Mouse (Mus musculus) MN1 (cell line): ENCODE results near the gene Tvp23b.

ENCODE experiments used
- DNase-seq: peaks from one replicate; pipeline ENCODE4 v3.0.0-alpha.2; 2016; ENCODE audit warnings: low spot score

The Tvp23b gene

GRCm38 (mm10) chr11:62901699-62902323, 22.6 kb downstream of the Tvp23b start:
- DNase-seq, result peak; percentile 82

- peak; percentile 58 for DNase-seq
These were observed 24.7 kb downstream of the Tvp23b start for GRCm38 (mm10) chr11:62903871-62904495.

DNA sequence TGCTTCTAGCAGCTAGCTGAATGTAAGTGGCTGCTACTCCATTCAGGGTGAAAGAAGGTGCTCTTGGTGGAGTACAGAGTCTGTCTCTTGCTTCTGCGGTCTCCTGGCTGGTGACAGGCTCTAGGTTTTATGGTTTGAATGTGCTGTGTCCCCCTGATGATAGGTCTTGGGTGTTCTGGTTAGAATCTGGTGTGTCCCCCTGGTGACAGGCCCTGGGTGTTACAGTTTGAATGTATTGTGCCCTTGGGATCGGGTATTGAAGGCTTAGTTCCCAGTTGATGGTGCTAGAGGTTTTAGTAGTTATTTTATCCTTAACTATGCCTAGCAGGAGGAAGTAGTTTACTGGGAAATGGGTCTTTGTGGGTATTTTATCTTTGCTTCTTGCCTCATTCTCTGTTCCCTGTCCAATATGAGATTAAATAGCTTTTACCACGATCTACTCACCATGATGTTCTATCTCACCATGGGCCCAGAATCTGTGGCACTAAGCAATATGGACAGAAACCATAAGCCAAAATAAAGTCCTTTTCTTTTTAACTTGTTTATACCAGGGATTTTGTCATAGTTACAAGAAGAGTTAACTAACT, 30.6 kb downstream of the Tvp23b start:
- DNase-seq, result no peak

DNA sequence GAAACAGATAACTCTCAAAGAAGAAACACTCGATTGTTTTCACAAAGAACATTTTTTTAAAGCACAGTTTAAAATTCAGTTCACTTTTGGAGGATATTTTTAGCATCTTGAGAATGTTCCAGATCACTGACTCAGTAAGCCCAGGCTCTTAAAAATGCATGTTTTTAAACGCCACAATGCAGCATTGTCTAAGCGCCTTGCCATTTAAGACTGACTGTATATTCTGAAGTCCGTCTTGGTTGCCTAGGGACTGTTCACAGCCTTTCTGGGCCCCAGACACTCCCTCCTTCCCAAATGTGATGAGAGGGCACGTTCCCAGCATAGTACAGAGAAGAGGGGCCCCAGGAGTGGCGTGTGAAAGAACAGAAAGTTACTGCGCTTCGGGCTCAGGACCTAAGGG, 32.1 kb downstream of the Tvp23b start:
- DNase-seq, result no peak

GRCm38 (mm10) chr11:62913141-62913540, 33.9 kb downstream of the Tvp23b start:
- DNase-seq, result no peak

DNA sequence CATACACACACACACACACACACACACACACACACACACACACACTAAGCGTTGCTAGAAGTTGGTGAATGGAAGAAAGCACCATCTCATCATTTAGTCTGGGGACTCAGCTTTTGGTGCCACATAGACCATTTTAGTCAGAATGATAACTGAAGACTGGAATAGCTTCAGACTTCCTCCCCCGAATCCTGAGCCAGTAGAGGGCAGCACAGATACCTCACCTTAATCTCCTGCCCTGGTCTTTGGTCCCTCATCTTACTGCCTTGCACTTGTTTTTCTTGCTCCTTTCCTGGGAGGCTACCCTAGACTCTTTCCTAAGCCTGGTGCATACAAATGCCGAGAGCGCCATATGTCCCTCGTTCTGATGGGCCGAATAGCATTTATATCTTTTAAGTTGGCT, 35.3 kb downstream of the Tvp23b start:
- no peak for DNase-seq

DNA sequence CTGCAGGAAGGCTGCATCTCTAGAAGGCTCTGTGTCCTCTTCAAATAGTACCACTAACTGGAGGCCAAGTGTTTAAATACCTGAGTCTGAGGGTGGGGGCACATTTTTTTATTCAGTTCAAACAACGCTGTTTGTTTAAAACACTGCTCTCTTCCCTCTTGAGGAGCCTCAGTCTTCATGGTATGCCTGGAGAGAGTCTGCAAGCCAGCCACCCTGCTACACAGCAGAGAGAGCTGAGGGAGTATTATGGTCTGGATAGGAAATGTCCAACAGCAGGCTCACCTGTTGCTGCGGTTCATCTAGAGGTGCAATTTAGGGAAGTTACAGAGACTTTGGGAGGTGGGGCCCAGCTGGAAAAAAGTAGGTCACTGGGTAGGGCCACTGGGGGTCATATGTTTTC, 36.2 kb downstream of the Tvp23b start:
- DNase-seq, result no peak

DNA sequence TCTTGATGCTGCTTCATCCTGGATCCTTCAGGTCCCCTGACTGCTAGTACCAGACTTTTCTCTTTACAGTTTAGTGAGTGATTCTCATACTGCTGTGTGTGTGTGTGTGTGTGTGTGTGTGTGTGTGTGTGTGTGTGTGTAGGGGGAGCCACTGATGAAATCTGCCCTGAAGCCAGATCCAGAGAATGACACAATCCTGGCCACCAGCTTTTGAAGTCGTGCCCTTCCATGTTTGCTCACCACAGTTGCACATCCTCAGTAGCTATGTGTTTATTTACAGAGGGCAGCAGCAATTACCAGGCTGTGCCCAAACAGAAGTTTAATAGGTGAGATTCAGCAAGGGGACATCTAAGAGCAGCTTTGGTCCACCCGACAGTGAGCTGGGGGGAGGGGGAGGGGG, 37.5 kb downstream of the Tvp23b start:
- no peak for DNase-seq

DNA sequence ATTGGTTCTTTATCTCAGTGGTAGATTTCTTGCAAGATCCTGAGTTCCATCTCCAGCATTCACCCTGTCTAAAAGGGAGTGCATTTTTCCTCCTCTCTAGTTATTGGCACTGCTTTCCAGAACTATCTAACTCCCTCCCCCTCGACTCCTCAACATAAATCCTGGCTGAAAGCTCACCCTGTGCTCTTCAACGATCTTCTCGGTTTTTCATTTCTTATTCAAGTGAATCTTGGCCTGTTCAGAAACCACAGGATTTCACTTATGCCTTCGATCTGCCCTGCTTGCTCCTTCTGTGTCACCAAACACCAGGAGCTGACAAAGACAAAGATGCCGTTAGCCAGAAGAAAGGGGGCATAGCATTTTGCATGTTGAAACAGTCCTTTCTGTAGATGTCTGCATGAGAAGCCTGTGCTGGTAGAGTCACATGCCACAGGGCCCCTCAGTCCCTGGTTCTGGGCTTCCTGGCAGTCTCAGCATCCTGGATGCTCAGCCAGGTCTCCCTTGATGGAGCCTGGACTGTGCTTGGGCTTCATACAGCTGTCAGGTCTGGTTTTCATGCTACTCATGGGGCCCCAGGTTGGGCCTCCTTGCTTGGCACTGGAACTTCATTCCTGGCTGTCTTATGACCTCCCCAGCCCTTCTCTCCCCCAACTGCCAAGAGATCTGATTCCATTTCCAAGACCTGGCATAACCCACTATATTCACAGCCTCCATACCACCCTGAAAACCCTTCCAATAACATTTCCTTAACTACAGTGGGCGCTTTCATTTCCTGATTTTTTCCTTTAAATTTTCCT, 40.9 kb downstream of the Tvp23b start:
- DNase-seq, result no peak

DNA sequence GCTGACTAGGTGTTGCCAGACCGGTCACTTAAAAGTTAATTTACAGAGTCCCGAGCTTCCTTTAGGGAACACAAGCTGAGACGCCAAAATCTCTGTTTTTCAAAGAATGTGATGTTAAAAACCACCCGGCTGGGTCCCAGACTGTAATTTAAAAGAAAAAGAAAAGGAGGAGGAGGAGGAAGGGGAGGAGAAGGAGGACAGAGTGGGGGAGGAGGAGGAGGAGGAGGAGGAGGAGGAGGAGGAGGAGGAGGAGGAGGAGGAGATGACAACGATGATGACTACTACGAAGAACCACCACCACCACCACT, 41.4 kb downstream of the Tvp23b start:
- DNase-seq, result no peak

GRCm38 (mm10) chr11:62921052-62921977, 42.1 kb downstream of the Tvp23b start:
- peak; percentile 95 for DNase-seq

DNA sequence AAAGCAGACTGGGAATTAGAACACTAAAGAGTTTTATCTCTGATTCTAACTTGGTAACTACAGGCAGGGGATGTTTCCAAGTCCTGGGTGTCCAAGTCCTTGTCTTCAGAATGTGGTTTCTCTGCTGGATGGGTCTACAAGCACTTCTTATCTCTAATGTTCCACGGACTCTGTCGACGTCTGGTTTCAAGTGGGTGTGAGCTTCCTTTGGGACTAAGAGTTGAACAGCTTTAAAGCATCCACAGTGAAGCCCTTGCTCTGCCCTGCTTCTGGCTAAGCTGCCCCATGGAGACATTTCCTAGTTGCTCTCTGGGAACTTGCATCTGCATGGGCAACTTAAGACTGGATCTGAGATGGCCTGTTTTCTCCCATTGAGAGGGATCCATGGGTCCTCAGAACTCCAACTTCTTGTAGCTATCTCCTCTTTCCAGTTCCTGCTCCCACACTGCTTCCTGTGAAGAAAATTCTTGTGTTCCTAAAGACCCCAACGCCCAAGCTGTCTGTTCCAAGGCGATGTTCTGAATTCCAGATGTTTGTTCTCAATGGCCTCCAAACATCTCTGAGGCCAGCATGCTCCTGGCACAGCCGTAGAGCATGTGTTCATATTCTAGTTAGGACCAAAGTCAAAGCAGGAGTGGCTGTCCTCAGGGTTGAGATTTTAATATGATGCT, 45.0 kb downstream of the Tvp23b start:
- DNase-seq, result no peak

DNA sequence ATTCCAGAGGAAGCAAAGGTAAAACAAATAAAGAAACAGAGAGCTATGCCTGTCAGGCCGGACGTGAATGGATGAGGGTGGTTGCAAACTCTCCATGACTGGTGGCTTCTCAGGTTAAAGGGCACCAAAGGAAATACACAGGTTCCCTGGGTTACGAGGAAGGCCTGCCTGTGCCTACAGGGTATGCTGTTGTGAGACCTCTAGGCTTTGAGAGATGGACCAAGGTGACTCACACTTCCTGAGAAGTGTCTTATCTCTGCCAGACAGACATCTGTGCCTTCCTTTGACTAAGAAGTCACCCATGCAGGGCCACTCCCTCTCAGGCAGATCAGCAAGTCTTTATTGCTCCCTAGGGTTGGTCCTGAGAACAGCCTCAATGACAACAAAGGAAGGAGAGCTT, 50.5 kb downstream of the Tvp23b start:
- peak; percentile 56 for DNase-seq

DNA sequence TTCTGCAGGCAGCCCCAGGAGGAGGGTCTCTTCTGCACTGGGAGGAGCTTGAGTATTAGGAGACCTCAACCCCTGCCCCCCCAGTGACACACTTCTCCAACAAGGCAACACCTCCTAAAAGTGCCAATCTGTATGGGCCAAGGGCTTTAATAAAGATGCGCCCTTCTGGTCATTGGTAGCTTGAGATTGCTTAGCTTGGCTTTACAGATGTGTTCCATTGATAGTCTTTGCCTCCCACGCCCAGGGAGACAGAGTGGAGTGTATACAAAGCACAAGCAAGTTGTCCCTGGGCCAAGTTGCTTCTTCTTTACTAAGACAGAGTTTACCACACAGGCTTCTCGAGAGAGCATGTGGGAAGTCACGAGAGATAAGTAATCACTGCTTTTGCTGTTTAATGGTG, 51.3 kb downstream of the Tvp23b start:
- DNase-seq, result no peak

GRCm38 (mm10) chr11:62931141-62931540, 51.9 kb downstream of the Tvp23b start:
- no peak for DNase-seq

- no peak for DNase-seq
These were observed 53.8 kb downstream of the Tvp23b start for GRCm38 (mm10) chr11:62933099-62933498.

DNA sequence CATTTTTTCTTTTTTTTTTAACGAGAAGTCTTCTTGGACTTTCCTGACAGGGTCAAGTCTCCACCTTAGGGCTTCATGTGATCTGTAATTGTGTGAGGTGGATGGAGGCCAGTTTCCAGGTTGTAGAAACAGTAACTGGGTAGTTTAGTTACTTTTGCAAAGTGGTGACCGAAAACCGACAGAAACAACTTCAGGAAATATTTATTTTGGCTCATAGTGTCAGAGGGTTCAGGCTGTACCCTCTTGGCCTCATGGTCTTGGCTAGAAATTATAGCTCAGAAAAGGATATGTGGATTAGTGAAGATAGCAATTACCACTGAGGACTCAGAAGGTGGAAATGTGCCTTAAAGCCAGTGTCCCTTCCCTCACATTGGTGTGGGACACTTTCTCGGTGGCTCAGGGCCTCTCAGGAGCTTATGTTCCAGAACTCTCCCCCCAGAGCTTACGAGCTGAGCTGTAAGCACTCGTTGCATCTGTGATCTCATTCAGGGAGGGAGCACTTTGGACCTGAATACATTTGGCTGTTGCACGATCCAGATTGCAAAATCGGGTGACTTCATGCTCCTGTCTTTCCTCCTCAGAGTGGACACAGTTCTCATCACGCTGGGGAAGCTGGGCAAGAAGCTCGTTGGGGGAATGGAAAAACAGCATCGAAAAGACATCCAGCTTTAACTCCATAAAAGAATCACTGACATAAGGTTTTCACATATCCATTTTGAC, 55.7 kb downstream of the Tvp23b start:
- no peak for DNase-seq

GRCm38 (mm10) chr11:62937986-62938385, 58.7 kb downstream of the Tvp23b start:
- DNase-seq, result no peak

GRCm38 (mm10) chr11:62938921-62939320, 59.7 kb downstream of the Tvp23b start:
- DNase-seq, result no peak

DNA sequence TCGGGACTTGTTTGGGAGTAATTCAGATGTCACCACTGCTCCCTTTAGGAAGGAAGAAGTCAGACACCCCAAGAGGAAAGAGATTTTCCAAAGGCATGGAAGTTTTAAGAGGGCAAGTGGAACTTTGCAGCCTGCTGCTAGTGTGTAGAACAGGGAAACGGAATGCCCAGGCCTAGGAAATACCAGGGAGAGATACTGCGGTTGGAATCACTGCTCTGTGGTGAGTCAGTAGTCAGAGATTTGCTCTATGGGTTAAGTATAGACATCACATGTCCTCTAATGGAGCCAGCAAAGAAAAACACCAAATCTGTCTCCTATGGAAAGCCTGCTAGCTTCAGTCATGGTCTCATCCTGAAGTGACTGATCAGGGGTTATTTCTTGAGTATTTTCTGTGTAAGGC, 60.9 kb downstream of the Tvp23b start:
- DNase-seq, result no peak

DNA sequence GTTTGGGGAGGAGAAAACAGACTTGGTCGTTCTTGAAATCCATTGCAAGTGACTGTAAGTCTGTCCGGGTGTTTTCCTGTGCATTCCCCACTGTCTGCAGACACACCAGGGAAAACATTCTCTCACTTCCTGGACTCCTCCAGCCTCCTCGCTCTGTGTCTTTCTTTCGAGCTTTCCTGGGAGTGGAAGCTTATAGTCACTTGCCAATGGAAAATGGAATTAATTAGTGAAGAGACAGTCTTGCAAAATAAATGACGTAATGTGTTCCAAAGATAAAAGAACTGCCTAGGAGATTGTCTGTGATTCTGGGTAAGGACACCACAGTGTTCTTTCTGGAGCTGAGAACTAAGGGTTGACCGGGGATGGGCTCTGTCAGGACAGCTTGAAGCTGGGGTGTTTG, 64.3 kb downstream of the Tvp23b start:
- DNase-seq, result peak; percentile 10
